Mouse (Mus musculus) intestine, embryonic 14.5 days (tissue): ENCODE data around the gene Col4a1. TPM values are rescaled to one million over a fixed set of nuclear protein-coding genes. Genes with fewer than 3 reads are reported as not detected.

Experiments
- ATAC-seq: fragments of 200-750 bp; cut with Nextera tagmentation; replicated peaks from 2 replicates; pipeline ENCODE4 v1.8.0; 2017; ENCODE audit warnings: low read depth, moderate number of reproducible peaks, moderate TSS enrichment, moderate library complexity; ENCODE audit not compliant: low FRiP score, low TSS enrichment
- DNase-seq: peaks from one replicate; pipeline ENCODE4 v3.0.0-alpha.2; 2018; ENCODE audit warnings: low spot score
- H3K27ac ChIP-seq: fragments of 300-500 bp; sonication (generic); 2 replicates; pipeline ENCODE4 v1.5.1; 2014; ENCODE audit warnings: low read depth, mild to moderate bottlenecking, control low read depth
- H3K27me3 ChIP-seq: fragments of 300-500 bp; sonication (generic); replicated peaks from 2 replicates; pipeline ENCODE4 v1.6.1; 2014; ENCODE audit warnings: low read length, control low read depth; ENCODE audit not compliant: control insufficient read depth, insufficient read depth
- H3K36me3 ChIP-seq: fragments of 300-500 bp; sonication (generic); 2 replicates; pipeline ENCODE4 v1.6.1; 2014; ENCODE audit warnings: low read length, control low read depth; ENCODE audit not compliant: control insufficient read depth, insufficient read depth
- H3K4me1 ChIP-seq: fragments of 300-500 bp; sonication (generic); replicated peaks from 2 replicates; pipeline ENCODE4 v1.6.1; 2014; ENCODE audit warnings: low read length, control low read depth, mixed read lengths; ENCODE audit not compliant: control insufficient read depth, insufficient read depth
- H3K4me2 ChIP-seq: fragments of 300-500 bp; sonication (generic); 2 replicates; pipeline ENCODE4 v1.6.1; 2014; ENCODE audit warnings: low read length
- H3K4me3 ChIP-seq: fragments of 300-500 bp; sonication (generic); 2 replicates; pipeline ENCODE4 v1.5.1; 2014; ENCODE audit warnings: low read depth, low read length, control low read depth, mixed read lengths
- H3K9ac ChIP-seq: fragments of 300-500 bp; sonication (generic); 2 replicates; pipeline ENCODE4 v1.6.1; 2014; ENCODE audit warnings: mild to moderate bottlenecking, low read length
- H3K9me3 ChIP-seq: fragments of 300-500 bp; sonication (generic); 2 replicates; pipeline ENCODE4 v1.6.1; 2016; ENCODE audit warnings: low read length, control low read depth; ENCODE audit not compliant: control insufficient read depth
- WGBS: fragments of 180-500 bp; shearing (Covaris S2); extraction: QIAGEN DNeasy Blood & Tissue Kit; methylation state at CpG from one replicate; pipeline ENCODE4 v1.1.7; 2014; 5-methylcytosine and 5-hydroxymethylcytosine counted together
- polyA plus RNA-seq: library from polyadenylated mRNA; unstranded; fragments of >200 nt; fragmentation: Nextera tagmentation; extraction: Ambion mirVana; gene quantifications from 2 replicates; pipeline ENCODE4 v1.2.1, GENCODE M21; 2014

The Col4a1 gene
- polyA plus RNA-seq, 1 experiment from 2014 or later = 228 TPM

- no peak overlapping the region for H3K4me3 ChIP-seq
- H3K4me1 ChIP-seq = 0 out of 2 replicates have a peak, but pooled peaks cover 3% of the 10 kb centered on the region
- WGBS = 73% methylated on average over 3 of the region's 3 CpGs
- no peaks in the 10 kb centered on the region for H3K9me3 ChIP-seq
- no peak overlapping the region for H3K4me2 ChIP-seq
- no peak overlapping the region for H3K9ac ChIP-seq
- H3K36me3 ChIP-seq = no peaks in the 10 kb centered on the region
- no peak overlapping the region for H3K27ac ChIP-seq
- ATAC-seq (no peak), DNase-seq (no peak)
- no peaks in the 10 kb centered on the region for H3K27me3 ChIP-seq
Measured at GRCm38 (mm10) chr8:11287139-11287538, 25.5 kb downstream of the Col4a1 start.

GRCm38 (mm10) chr8:11285437-11285836 is 27.2 kb downstream of the Col4a1 start:
- 82% methylated on average over 4 of the region's 4 CpGs for WGBS
- H3K9ac ChIP-seq = no peak overlapping the region

GRCm38 (mm10) chr8:11283217-11283616 is 29.4 kb downstream of the Col4a1 start:
- no peak overlapping the region for H3K4me3 ChIP-seq
- H3K27ac ChIP-seq = no peak overlapping the region; the same call in 1 of the 2 replicates
- H3K9ac ChIP-seq = no peak overlapping the region
- H3K36me3 ChIP-seq = no peaks in the 10 kb centered on the region
- no peak for ATAC-seq
- WGBS = 70% methylated on average over 10 of the region's 10 CpGs
- no peaks in the 10 kb centered on the region for H3K9me3 ChIP-seq
- peaks cover 16% of the 10 kb centered on the region for H3K4me1 ChIP-seq
- no peak overlapping the region for H3K4me2 ChIP-seq
- DNase-seq = no peak
- no peaks in the 10 kb centered on the region for H3K27me3 ChIP-seq

More at GRCm38 (mm10) chr8:11285437-11285836, 27.2 kb downstream of the Col4a1 start:
- H3K36me3 ChIP-seq = no peaks in the 10 kb centered on the region
- H3K9me3 ChIP-seq = no peaks in the 10 kb centered on the region
- no peak overlapping the region for H3K4me3 ChIP-seq
- H3K27me3 ChIP-seq = no peaks in the 10 kb centered on the region
- H3K27ac ChIP-seq = no peak overlapping the region
- no peak for ATAC-seq
- 0 out of 2 replicates have a peak, but pooled peaks cover under 1% of the 10 kb centered on the region for H3K4me1 ChIP-seq
- no peak for DNase-seq
- no peak overlapping the region for H3K4me2 ChIP-seq

GRCm38 (mm10) chr8:11282696-11283095 is 29.9 kb downstream of the Col4a1 start:
- Histone ChIP-seq H3K36me3 (no peaks in the 10 kb centered on the region), H3K4me3 (no peak overlapping the region), H3K27me3 (no peaks in the 10 kb centered on the region), H3K27ac (no peak overlapping the region), H3K4me2 (no peak overlapping the region), H3K9ac (no peak overlapping the region), H3K4me1 (peaks cover 22% of the 10 kb centered on the region), H3K9me3 (no peaks in the 10 kb centered on the region)
- DNase-seq (no peak), ATAC-seq (no peak)
- 82% methylated on average over 7 of the region's 7 CpGs for WGBS

- 79% methylated on average over 10 of the region's 10 CpGs for WGBS
- H3K4me1 ChIP-seq = peaks cover 27% of the 10 kb centered on the region
- H3K27ac ChIP-seq = no peak overlapping the region
- H3K4me2 ChIP-seq = no peak overlapping the region
- H3K36me3 ChIP-seq = no peaks in the 10 kb centered on the region
- DNase-seq = no peak
- H3K27me3 ChIP-seq = no peaks in the 10 kb centered on the region
- H3K9ac ChIP-seq = no peak overlapping the region
- ATAC-seq = no peak
- no peaks in the 10 kb centered on the region for H3K9me3 ChIP-seq
- no peak overlapping the region for H3K4me3 ChIP-seq
Measured at GRCm38 (mm10) chr8:11282139-11282538, 30.5 kb downstream of the Col4a1 start.

GRCm38 (mm10) chr8:11280721-11281268 is 31.8 kb downstream of the Col4a1 start:
- Histone ChIP-seq H3K27me3 (no peaks in the 10 kb centered on the region), H3K4me3 (no peak overlapping the region), H3K9ac (no peak overlapping the region), H3K9me3 (no peaks in the 10 kb centered on the region), H3K4me2 (no peak overlapping the region), H3K27ac (no peak overlapping the region), H3K4me1 (peaks cover 36% of the 10 kb centered on the region), H3K36me3 (no peaks in the 10 kb centered on the region)
- DNase-seq = no peak
- 78% methylated on average over 10 of the region's 10 CpGs for WGBS
- ATAC-seq = no peak

- peak overlapping the region; percentile 85; the same call in 1 of the 2 replicates for H3K27ac ChIP-seq
- ATAC-seq (no peak; the same call in 1 of the 2 replicates), DNase-seq (peak; percentile 64)
- no peak overlapping the region for H3K9ac ChIP-seq
- 52% methylated on average over 20 of the region's 20 CpGs for WGBS
- no peaks in the 10 kb centered on the region for H3K27me3 ChIP-seq
- peak overlapping the region; percentile 32; the same call in 1 of the 2 replicates for H3K4me2 ChIP-seq
- peaks cover 36% of the 10 kb centered on the region for H3K4me1 ChIP-seq
- no peaks in the 10 kb centered on the region for H3K36me3 ChIP-seq
- no peak overlapping the region for H3K4me3 ChIP-seq
- H3K9me3 ChIP-seq = no peaks in the 10 kb centered on the region
Measured at GRCm38 (mm10) chr8:11279296-11279826, 33.3 kb downstream of the Col4a1 start.

- no peak for DNase-seq
- peaks cover 36% of the 10 kb centered on the region for H3K4me1 ChIP-seq
- no peaks in the 10 kb centered on the region for H3K9me3 ChIP-seq
- no peak overlapping the region for H3K4me2 ChIP-seq
- 32% methylated on average over 4 of the region's 4 CpGs for WGBS
- no peak overlapping the region for H3K9ac ChIP-seq
- H3K27me3 ChIP-seq = no peaks in the 10 kb centered on the region
- peak overlapping the region; percentile 85 for H3K27ac ChIP-seq
- H3K4me3 ChIP-seq = no peak overlapping the region
- no peak for ATAC-seq
- no peaks in the 10 kb centered on the region for H3K36me3 ChIP-seq
Measured at GRCm38 (mm10) chr8:11278101-11278611, 34.5 kb downstream of the Col4a1 start.

GRCm38 (mm10) chr8:11277602-11278051 is 35.0 kb downstream of the Col4a1 start:
- H3K4me1 ChIP-seq = peaks cover 36% of the 10 kb centered on the region
- no peak for ATAC-seq
- no peak overlapping the region for H3K4me3 ChIP-seq
- 60% methylated on average over 3 of the region's 3 CpGs for WGBS
- H3K9ac ChIP-seq = no peak overlapping the region
- no peaks in the 10 kb centered on the region for H3K9me3 ChIP-seq
- no peaks in the 10 kb centered on the region for H3K27me3 ChIP-seq
- no peak for DNase-seq
- H3K4me2 ChIP-seq = no peak overlapping the region
- peak overlapping the region; percentile 85 for H3K27ac ChIP-seq
- H3K36me3 ChIP-seq = no peaks in the 10 kb centered on the region
